Mouse (Mus musculus) left cerebral cortex, adult 2 months (tissue): ENCODE data around the gene Ptprm. TPM values are rescaled to one million over a fixed set of nuclear protein-coding genes. Genes with fewer than 3 reads are reported as not detected.

Source experiments
- DNase-seq, 2 experiments: peaks; one replicate each; pipeline ENCODE4 v3.0.0; 2021 to 2022; ENCODE audit warnings: low spot score in 2 of 2, mixed read lengths in 1 of 2; ENCODE audit errors: extremely low spot score in 1 of 2
- H3K27ac ChIP-seq: fragments of 200-600 bp; 2 replicates; pipeline ENCODE4 v1.8.1; 2022
- H3K4me3 ChIP-seq: fragments of 200-600 bp; 2 replicates; pipeline ENCODE4 v1.8.1; 2022
- CTCF ChIP-seq: fragments of 200-600 bp; IDR thresholded peaks from 2 replicates; pipeline ENCODE4 v1.8.1; 2022; ENCODE audit warnings: antibody characterized with exemption, mild to moderate bottlenecking, moderate library complexity
- intact Hi-C: fragments of 180-260 bp; cut with DNase I; formaldehyde crosslinking; loops from one replicate; pipeline ENCODE4 v1.15.1; 2025
- total RNA-seq, 2 experiments: library from RNA; stranded (reverse); gene quantifications; 2 replicates each; pipeline ENCODE4 v1.2.3; 2021

Gene Ptprm
- total RNA-seq, 2 experiments from 2014 or later = 37.6 to 42.5 TPM

DNA sequence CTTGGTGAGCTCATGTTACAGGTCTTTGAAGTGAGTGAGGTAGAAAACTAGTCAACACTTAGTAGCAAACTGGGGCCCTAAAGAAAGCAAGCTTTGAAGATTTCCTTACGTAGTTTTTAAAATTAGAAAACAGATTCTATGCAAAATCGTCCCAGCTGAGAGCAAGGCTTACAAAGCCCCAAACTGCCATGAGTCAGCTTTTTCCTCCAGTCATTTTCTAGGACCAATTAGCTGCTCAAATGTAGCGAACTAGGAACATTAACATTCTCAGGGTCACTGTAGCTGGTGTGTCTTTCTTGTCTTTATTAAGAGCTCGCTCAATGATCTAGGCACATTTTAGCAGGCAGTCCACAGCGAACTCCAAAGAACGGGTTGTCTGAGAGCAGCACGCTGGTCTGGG is 153.1 kb downstream of the Ptprm start:
- no peak for DNase-seq
- H3K4me3 ChIP-seq = no peak overlapping the region
- H3K27ac ChIP-seq = peak overlapping the region; percentile 17; the same call in 1 of the 2 replicates
- TF ChIP-seq CTCF = no peak
- intact Hi-C loops = loop anchor here (10.0 kb wide), 1 partner anchor 144 kb away; no protein-coding TSS in a partner anchor

DNA sequence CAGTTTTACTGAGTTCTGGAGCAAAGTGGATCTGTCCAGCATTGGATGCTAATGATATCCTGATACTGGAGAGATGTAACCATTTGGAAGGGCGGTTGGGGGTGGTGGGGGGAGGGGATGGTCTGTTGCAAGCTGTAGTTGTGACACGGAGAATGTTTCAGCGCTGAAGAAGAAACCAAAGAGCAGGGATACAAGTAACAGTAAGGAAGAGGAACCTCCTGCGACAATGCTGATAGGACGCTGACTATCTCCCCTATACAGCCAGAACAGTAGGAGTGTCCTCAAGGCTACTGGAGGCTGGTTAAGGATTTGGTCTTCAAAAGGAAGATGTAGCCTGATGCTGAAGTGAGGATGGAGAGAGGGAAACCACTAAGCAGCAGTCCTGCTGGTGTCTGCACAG is 160.5 kb downstream of the Ptprm start:
- no peak for DNase-seq
- no peak for TF ChIP-seq CTCF
- no peak overlapping the region for H3K27ac ChIP-seq
- intact Hi-C loops = no loop called here
- no peak overlapping the region for H3K4me3 ChIP-seq

DNA sequence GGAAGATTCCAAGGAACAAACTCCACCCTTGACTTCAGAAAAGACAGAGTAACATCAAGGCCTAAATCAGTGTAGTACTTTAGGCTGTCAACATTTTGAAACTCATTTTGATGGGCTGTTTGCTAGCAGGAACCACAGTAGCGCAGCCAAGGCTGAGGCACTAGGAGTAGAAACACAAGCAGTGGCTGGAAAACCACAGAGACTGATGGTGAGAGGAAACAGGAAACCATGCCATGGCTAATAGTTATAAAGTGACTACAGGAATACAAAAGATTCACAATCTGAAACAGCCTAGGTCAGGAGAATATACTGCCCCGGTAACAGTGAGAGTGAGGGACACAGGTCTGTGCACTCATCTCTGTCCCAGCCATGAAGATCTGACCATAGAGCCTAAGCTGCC is 165.7 kb downstream of the Ptprm start:
- no peak for TF ChIP-seq CTCF
- DNase-seq = no peak
- intact Hi-C loops = no loop called here
- Histone ChIP-seq H3K27ac (no peak overlapping the region), H3K4me3 (no peak overlapping the region)

DNA sequence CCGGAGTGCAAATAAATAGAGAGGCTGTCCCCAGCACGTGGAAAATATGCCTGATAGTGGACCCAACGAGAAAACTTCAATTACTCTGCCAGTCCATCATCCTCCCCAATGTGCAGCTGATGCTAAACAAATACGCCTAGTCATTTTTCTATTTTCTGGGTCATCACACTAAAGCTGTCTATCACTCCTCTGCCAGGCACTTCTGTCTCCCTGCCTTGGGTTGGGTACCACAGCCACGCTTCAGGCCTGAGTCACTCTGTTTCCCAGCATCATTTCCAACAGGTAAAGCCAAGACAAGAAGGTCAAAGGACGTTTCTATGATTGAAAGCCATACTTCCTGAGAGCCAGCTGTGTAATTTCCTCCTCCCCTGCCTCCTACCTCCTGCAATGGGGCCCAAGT is 167.4 kb downstream of the Ptprm start:
- DNase-seq = no peak
- no peak for TF ChIP-seq CTCF
- no peak overlapping the region for H3K27ac ChIP-seq
- intact Hi-C loops = no loop called here
- no peak overlapping the region for H3K4me3 ChIP-seq

DNA sequence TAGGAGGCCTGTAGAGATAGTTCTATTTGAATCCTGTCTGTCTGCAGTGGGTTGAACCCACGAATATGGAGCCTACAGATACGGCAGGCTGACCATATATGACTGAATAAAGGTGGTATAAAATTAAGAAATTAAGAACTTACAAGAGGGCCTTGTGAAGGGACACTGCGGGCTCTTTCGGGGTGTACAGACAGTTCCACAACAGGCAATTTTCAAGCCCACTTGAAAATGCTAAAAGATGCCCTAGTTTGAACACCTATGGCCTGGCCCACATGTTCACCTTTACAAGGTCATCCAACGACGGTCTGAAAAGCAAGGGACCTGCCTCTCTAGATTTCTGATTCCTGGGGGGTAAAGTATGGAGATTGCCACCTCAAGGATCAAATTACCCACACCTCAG is 168.3 kb downstream of the Ptprm start:
- Histone ChIP-seq H3K4me3 (no peak overlapping the region), H3K27ac (no peak overlapping the region)
- TF ChIP-seq CTCF = no peak
- no peak for DNase-seq
- intact Hi-C loops = no loop called here

DNA sequence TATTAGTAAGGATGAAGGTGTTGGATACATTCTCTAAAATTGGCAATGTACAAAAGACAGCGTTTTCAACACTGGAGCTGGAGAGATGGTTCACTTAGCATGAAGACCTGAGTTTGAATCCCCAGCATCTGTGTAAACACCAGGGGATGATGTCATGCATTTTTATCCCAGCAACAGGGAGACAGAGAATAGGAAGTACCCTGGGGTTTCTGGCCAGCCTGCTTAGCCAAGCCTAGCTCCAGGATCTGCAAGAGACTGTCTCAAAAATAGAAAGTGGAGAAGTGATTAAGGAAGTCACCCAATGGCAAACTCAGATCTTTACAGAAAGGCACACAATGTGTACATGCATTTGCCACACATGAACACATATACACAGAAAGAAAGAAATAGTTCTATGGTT is 174.8 kb downstream of the Ptprm start:
- no peak overlapping the region for H3K27ac ChIP-seq
- intact Hi-C loops = loop anchor here (5.0 to 10.0 kb wide), 2 partner anchors 405 to 602 kb away; no protein-coding TSS in a partner anchor
- H3K4me3 ChIP-seq = no peak overlapping the region
- TF ChIP-seq CTCF = no peak
- DNase-seq = no peak

DNA sequence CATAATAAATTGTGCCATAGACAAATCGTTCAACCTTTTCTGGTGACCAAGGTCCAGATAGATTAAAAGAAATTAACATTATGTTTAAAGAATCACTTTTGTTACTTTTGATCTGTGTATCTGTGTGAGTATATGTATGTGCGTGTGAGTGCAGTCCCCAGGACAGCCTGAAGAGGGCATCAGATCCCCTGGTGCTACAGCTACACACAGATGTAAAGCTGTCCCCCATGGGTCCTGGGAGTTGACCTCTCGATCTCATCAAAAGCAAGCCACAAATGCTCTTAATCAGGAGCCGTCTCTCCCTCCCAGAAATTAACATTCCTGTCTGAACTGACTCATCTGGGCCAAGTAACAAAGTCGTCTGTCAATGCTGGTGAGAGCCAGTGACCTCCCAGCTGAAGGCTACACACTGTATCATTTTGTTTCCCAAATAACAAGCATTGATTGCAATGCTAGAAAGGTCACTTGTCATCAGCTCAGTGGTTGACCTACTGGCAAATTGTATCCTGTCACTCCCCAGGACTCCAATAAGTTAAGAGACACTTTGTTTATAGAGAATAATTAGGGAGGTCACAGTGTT is 175.5 kb downstream of the Ptprm start:
- intact Hi-C loops = loop anchor here (5.0 to 10.0 kb wide), 2 partner anchors 406 to 601 kb away; no protein-coding TSS in a partner anchor
- no peak for DNase-seq
- Histone ChIP-seq H3K4me3 (no peak overlapping the region), H3K27ac (no peak overlapping the region)
- TF ChIP-seq CTCF = peak; percentile 12

DNA sequence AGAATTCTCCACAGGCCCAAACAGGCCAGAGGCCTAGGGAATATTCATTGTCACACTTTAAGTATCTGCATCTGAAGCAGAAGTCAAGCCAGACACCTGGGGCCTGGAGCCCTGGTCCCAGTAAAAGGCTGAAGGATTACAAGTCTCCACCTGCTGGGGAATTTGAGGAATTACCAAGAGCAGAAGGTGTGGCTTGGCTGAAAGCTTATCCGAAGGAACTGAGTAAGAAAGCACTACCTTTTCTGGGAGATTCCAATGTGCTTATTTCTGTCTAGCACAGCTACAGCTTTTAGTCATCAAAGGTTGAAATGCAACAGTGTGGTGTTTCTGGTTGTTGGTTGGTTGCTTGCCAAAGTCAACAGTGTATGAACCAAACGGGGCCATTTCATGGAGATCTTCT is 178.4 kb downstream of the Ptprm start:
- H3K27ac ChIP-seq = no peak overlapping the region
- peak; percentile 80 for TF ChIP-seq CTCF
- intact Hi-C loops = loop anchor here (2.0 to 10.0 kb wide), 4 partner anchors 409 to 599 kb away; no protein-coding TSS in a partner anchor
- peak; percentile 20 to 26 for DNase-seq
- no peak overlapping the region for H3K4me3 ChIP-seq

DNA sequence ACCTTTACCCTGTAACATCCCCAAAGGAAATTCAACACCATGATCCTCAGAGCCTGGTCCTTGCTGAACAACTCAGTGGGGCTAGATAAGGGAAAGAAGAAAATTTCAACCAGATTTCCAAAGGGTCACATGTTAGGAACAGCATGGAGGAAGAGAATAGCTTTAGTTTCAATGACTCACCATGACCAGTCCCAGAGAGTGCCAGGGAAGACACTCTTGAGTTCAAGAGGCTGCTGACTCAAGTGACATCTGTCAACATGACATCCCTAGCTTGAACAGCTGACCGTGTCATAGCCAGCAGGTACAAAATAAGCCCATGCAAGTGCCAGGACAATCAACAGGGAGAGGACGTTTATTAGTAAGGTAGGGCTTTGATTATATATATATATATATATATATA is 182.9 kb downstream of the Ptprm start:
- intact Hi-C loops = loop anchor here (10.0 kb wide), 1 partner anchor 413 kb away; no protein-coding TSS in a partner anchor
- Histone ChIP-seq H3K4me3 (no peak overlapping the region), H3K27ac (no peak overlapping the region)
- no peak for TF ChIP-seq CTCF
- DNase-seq = no peak

DNA sequence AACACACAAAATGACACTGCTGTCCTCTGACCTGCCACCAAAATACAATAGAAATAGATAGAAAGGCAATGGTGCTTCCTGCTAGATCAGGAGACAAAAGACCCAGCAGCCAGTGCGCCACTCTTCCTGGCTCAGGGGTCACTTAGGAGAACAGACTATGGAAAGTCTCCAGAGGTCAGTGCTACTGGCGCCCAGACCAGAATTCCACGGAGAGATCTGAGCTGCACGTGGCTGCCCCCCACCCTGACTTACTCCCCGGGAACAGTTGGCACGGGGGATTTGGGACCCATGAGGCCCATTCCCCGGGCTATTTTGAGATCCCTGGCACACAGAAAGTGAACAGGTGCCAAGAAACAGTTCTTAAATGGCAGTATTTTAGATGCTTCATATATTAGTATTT is 183.6 kb downstream of the Ptprm start:
- intact Hi-C loops = loop anchor here (10.0 kb wide), 1 partner anchor 414 kb away; no protein-coding TSS in a partner anchor
- no peak for TF ChIP-seq CTCF
- no peak for DNase-seq
- no peak overlapping the region for H3K27ac ChIP-seq
- H3K4me3 ChIP-seq = no peak overlapping the region

DNA sequence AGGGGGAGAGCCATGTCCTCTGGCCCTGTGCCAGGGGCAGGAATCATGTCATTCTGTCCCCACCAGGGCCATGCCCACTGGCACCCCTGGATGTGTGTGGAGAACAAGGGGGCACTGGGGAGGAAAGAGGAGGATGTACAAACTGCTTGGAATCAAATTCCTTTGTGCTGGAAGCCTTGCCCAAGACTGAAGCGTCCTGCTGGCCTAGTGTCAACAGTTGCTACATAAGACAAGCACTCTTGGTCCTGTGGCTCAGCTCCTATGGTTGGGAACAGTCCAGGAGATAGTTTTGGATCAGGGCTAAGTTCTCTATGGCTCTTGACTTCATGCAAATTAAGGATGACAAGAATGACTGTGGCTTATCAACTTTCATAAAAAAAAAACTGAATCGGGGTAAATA is 188.4 kb downstream of the Ptprm start:
- DNase-seq = no peak
- no peak for TF ChIP-seq CTCF
- intact Hi-C loops = no loop called here
- H3K27ac ChIP-seq = no peak overlapping the region
- no peak overlapping the region for H3K4me3 ChIP-seq

DNA sequence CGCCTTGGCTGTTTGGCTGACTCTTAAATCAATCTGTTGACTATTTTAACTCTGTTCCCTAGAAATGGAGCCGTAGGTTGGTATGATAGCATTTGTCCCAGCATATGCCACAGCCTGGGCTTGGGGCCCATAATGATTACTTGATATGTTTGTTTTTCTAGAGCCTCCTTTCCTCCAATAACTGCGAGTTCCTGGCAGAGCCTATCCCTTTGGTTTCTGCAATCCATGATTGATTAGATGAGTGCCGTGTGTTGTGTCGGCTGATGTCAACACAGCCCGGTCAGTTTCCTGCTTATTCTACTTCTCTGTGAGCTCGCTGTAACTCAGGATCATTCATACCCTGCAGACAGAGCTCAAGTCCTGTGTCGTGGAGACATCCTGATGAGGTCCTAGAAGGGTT is 194.6 kb downstream of the Ptprm start:
- intact Hi-C loops = no loop called here
- no peak for TF ChIP-seq CTCF
- H3K4me3 ChIP-seq = no peak overlapping the region
- no peak overlapping the region for H3K27ac ChIP-seq
- no peak for DNase-seq

DNA sequence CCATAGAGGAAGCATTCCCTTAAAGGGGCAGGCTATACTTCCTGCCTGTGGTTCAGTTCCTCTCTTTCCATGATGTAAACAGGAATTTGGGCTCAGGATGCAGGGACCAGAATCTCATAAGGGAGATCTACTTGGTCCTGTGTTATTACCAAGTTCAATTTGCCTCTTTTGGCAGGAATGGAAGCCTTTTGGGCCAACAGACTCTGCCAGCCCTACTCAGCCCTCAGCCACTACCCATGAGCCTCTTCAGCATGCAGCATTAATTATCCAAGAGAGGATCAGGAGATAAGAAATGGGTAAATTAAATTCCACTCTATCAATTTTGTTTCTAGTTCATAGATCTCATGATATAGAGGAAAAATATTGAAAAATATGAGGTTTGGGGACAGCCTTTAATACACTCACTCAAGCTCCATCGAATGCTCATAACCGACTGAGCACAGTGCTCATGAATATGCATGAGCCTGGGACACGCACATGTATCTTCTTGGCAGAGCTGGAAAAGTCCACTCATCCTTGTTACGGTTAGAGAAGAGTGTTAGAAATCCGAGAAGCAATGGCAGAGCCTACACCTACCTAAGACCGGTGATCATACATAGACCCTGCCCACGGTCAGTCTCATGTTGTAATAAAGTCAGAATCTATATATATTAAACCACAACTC is 197.0 kb downstream of the Ptprm start:
- no peak overlapping the region for H3K4me3 ChIP-seq
- no peak overlapping the region for H3K27ac ChIP-seq
- TF ChIP-seq CTCF = no peak
- intact Hi-C loops = no loop called here
- no peak for DNase-seq
